Mouse (Mus musculus) lung, adult 2 months (tissue): ENCODE results near the gene Sgsm2. TPM values are rescaled to one million over a fixed set of nuclear protein-coding genes. Genes with fewer than 3 reads are reported as not detected.
A peak's percentile ranks its signal among the peaks of the same experiment; 100 is the strongest.

Experiments
- DNase-seq: peaks from one replicate; pipeline ENCODE4 v3.0.0; 2022
- H3K4me1 ChIP-seq: fragments of 200-500 bp; 2 replicates; pipeline ENCODE4 v1.6.1; 2011; ENCODE audit warnings: low read length; ENCODE audit not compliant: control insufficient read depth, insufficient read depth
- H3K4me3 ChIP-seq: fragments of 200-500 bp; replicated peaks from 2 replicates; pipeline ENCODE3; 2011; ENCODE audit warnings: low read depth, mild to moderate bottlenecking, control low read depth, low read length; ENCODE audit errors: extremely low read depth
- CTCF ChIP-seq: fragments of 200-500 bp; IDR thresholded peaks from 2 replicates; pipeline ENCODE4 v1.5.1; 2011; ENCODE audit warnings: mild to moderate bottlenecking, low read length, control low read depth; ENCODE audit not compliant: insufficient read depth
- POLR2A ChIP-seq: fragments of 200-500 bp; IDR thresholded peaks from 2 replicates; pipeline ENCODE4 v1.6.1; 2011; ENCODE audit warnings: low read depth, mild to moderate bottlenecking, control low read depth, low read length, borderline replicate concordance; ENCODE audit errors: extremely low read depth
- WGBS: fragments of 180-500 bp; shearing (Covaris S2); methylation state at CpG from one replicate; pipeline ENCODE4 v1.1.7; 2018; 5-methylcytosine and 5-hydroxymethylcytosine counted together
- polyA plus RNA-seq: library from polyadenylated mRNA; depleted of rRNA; stranded (reverse); fragments of >200 nt; gene quantifications from 2 replicates; pipeline ENCODE4 v1.2.3, GENCODE M21; 2012

The Sgsm2 gene
- polyA plus RNA-seq, 1 experiment: 22.1 TPM

DNA sequence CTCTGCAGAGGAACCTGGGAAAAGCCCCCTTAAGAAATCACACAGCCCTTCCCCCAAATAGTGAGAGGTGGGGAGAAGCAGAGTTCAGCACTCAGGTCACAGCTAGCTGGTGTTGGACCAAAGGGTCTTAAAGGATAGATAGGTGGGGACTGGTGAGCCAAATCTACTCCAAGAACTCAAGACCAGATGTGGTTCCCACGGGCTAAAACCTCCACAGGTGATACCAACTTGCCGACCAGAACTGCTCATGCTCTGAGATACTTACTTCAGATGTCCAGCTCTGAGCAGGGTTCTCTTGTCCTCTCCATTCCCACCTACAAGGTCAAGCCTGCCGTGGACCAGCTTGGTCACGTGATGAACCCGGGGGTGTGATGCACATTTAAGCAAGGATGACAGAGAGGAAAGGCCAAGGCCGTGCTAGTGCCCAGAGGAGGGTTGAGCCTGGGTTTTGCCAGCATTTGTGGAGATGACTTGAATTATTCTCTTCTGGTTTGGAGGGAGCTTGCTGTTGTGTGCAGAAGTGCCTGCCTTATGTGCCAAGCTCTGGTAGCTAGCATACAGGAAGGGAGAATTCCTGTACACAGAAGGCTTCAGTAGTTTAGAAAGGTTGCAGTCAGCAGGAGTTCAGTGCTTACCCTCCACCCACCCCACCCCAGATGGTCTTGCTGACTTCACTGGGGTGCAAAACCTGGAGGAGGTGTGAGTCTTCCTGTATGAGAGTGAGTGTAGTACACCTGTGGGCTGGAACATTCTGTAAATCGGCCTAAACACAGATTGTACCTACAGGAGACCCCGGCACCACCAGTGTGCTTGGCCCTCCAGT, 63.1 kb downstream of the Sgsm2 start:
- TF ChIP-seq POLR2A (no peak), CTCF (no peak)
- WGBS: 72% methylated on average over 8 of the region's 8 CpGs
- no peak overlapping the region for H3K4me3 ChIP-seq
- H3K4me1 ChIP-seq: peaks cover 29% of the 10 kb centered on the region
- no peak for DNase-seq

DNA sequence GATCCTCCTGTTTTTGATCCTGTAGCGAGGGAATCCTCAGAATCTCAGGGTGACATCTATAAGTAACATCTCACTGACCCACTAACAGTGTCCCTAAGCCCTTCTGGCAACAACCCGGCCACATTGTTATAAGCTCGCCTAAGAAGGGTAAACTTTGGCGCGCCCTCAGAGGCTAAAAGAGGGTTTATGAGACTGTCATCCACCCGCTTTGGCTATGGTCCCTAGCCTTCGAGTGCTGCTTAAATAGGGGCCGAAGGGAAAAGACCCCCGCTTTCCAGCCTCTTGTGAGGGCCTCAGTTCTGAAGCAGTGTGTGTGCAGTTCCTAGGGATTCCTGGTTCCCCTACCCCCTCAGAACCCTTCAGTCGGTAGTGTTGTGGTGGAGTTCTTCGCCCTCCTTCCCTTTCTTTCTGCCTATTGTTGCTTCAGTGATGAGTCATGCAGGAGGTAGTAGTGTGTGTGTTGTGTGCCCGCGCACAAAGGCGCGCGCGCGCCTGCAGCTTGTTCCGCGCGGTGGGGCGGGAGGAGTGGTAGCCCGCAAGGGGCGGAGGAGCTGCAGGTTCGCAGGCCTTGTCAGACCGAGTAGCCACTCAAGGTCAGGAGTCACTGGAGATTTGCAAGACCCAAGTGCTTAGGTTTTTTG, 64.2 kb downstream of the Sgsm2 start:
- under 1% methylated on average over 26 of the region's 26 CpGs for WGBS
- H3K4me3 ChIP-seq: peak overlapping the region; percentile 56
- DNase-seq: peak; percentile 60
- H3K4me1 ChIP-seq: peaks cover 35% of the 10 kb centered on the region
- no peak for TF ChIP-seq CTCF
- no peak for TF ChIP-seq POLR2A

DNA sequence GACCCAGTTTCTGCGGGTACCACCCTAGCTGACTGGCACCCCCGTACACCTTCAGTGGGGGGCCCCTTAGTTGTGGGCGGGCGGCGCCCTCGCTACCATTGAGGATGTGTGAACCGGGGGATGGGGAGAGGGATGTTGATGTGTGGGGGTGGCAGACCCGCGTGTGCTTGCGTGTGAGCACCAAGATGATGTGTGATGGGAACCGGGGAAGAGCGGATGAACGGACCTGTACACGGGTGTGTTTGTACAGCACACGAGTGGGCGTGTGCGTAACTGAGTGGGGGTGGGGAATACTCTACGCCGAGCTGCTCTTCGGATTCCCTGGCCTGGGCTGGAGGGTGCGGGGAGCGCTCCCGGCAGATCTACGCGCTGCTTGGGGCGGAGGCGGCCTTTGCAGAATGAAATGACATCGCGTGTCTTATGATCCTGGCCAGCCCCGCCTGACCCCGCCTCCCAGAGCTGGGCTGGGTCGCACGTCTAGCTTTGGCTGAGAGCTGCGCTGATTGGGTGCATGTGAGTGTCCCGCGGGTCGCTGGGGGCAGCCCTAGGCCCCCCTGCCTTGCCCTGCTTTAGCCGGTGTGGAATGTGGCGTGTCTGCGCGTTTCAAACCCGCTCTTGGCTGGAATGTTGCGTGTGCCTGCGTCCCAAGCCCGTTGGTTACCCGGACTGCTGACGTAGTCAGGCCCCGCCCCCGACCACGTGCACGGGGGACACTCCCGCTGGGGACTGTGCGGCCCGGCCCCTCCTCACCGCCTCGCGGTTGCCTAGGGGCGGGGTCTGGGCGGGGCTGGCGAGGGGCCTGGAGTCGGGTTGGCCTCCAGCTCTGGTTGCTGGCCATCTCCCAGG, 65.0 kb downstream of the Sgsm2 start:
- under 1% methylated on average over 61 of the region's 61 CpGs for WGBS
- Histone ChIP-seq H3K4me1 (peaks cover 32% of the 10 kb centered on the region), H3K4me3 (peak overlapping the region; percentile 97)
- DNase-seq: peak; percentile 100
- TF ChIP-seq POLR2A (peak; percentile 82; the same call in 1 of the 2 replicates), CTCF (no peak)

DNA sequence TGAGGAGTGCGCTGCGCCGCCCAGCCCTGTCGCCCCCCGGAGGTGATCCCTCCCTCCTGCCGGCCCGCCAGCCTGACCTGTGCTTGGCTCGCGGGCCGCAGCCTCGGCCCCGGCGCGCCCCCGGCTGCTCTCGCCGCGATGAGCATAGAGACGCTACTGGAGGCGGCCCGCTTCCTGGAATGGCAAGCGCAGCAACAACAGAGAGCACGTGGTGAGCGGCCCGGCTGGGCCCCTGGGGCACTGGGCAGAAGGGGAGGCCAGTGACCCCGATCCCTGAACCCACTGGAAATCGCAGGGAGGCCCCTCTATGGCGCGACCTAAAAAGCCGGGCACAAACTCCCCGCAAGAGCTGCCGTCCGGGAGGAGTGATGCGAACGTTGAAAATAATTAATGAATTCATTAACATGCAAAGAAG, 65.7 kb downstream of the Sgsm2 start:
- under 1% methylated on average over 35 of the region's 35 CpGs for WGBS
- TF ChIP-seq CTCF (no peak), POLR2A (no peak)
- DNase-seq: no peak
- Histone ChIP-seq H3K4me1 (peaks cover 34% of the 10 kb centered on the region), H3K4me3 (peak overlapping the region; percentile 97)

- DNase-seq: peak; percentile 99
- H3K4me1 ChIP-seq: peaks cover 35% of the 10 kb centered on the region
- TF ChIP-seq POLR2A (peak; percentile 72; the same call in 1 of the 2 replicates), CTCF (no peak)
- WGBS: under 1% methylated on average over 70 of the region's 70 CpGs
- H3K4me3 ChIP-seq: peak within 1 kb of the TSS; percentile 97
Measured at GRCm38 (mm10) chr11:74830256-74831161, 66.4 kb downstream of the Sgsm2 start, which contains the start of gene Mnt. Gene Mnt, plus strand, starts transcription at chr11:74830920.

GRCm38 (mm10) chr11:74829812-74830211, 67.0 kb downstream of the Sgsm2 start:
- Histone ChIP-seq H3K4me3 (peak overlapping the region; percentile 83), H3K4me1 (peaks cover 33% of the 10 kb centered on the region)
- TF ChIP-seq POLR2A: peak; percentile 51; the same call in 1 of the 2 replicates
- TF ChIP-seq CTCF: no peak
- WGBS: under 1% methylated on average over 20 of the region's 20 CpGs
- DNase-seq: peak; percentile 81

DNA sequence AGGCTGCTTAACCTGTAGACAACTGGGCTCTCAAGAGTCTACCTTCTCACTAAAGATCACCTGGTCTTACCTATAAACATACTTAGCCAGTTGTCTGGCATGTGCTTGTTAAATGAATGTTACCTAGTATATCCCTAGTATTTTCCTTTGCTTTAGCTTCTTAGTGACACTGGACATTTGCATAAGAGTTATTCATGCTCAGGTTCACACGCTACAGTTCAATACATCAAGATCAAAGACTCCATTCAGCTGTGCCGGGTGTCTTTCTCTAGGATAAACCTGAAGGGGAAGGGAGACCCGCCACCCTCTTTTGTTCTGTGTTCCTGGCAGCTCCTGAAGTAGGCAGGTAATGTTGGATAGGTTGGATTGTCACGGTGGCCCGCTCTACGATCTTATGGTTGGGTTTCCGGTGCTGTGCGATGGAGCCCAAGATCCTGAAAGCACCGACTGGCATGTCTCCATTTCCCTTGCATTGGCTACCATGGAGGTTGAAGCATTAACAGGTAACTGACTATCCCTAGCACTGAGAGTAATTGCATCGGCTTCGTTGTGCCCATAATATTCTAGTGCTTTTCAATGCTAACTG, 67.8 kb downstream of the Sgsm2 start:
- peaks cover 27% of the 10 kb centered on the region for H3K4me1 ChIP-seq
- no peak overlapping the region for H3K4me3 ChIP-seq
- DNase-seq: no peak
- 25% methylated on average over 11 of the region's 11 CpGs for WGBS
- TF ChIP-seq CTCF: no peak
- TF ChIP-seq POLR2A: no peak

DNA sequence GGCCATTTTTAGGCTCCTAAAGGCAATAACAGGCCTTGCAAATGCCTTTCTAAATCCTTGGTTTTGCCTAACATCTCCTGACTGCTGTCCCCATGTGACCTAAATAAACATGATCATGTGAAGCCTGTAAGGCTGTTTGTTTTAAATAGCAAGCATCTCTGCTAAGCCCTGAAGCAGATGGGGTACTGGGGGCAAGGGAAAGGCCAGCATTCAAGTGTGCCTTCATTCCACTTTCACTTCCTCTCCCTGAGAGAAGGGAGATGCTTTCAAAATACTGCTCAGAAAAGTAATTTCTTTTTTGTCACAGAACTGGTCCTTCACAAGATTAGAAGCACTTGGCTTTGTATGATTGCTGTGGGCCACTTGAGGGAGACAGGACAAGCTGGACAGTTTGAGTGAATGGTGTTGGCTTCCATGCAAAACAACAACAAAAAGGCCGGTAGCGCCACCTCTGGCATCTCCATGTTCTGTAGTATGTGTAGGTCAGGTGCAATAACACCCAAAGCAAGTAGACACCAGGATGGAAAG, 68.4 kb downstream of the Sgsm2 start:
- H3K4me3 ChIP-seq: no peak overlapping the region
- WGBS: 42% methylated on average over 2 of the region's 2 CpGs
- DNase-seq: no peak
- H3K4me1 ChIP-seq: peaks cover 22% of the 10 kb centered on the region
- TF ChIP-seq POLR2A: no peak
- no peak for TF ChIP-seq CTCF
